Mouse (Mus musculus): ENCODE measurements around the gene Vax1. TPM values are rescaled to one million over a fixed set of nuclear protein-coding genes. Genes with fewer than 3 reads are reported as not detected.

Gene Vax1
- polyA plus RNA-seq, 1 experiment from 2014 or later = 1.0 TPM

DNA sequence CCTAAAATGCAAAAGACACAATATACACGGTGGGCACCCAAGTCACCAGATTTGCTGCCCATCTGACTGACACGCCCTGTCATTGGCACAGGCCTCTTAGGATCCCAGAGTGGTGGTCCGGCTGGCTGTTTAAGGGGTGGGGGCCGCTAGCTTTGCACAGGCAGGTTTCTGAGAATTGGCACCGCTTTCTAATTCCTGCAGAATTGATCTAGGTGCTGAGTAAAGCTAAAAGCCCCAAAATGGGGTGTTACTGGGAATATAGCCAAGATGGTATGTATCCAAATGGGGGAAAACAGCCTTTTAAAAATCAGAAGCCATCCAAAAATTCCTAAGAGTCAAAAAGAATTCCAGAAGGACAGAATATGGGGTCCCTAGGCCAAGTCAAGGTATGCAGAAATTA is 2.0 kb downstream of the Vax1 start:
- WGBS = 10% methylated on average over 5 of the region's 5 CpGs
- ATAC-seq (ENCODE audit: low FRiP score, low read depth) = no peak
- Histone ChIP-seq H3K27ac (replicated peaks) (no peak overlapping the region), H3K4me1 (peaks cover 37% of the 10 kb centered on the region), H3K9ac (replicated peaks) (no peak overlapping the region), H3K27me3 (peaks cover 99% of the 10 kb centered on the region), H3K4me2 (replicated peaks) (no peak overlapping the region), H3K4me3 (peak overlapping the region; percentile 8; the same call in 1 of the 2 replicates), H3K36me3 (no peaks in the 10 kb centered on the region), H3K9me3 (no peaks in the 10 kb centered on the region)

DNA sequence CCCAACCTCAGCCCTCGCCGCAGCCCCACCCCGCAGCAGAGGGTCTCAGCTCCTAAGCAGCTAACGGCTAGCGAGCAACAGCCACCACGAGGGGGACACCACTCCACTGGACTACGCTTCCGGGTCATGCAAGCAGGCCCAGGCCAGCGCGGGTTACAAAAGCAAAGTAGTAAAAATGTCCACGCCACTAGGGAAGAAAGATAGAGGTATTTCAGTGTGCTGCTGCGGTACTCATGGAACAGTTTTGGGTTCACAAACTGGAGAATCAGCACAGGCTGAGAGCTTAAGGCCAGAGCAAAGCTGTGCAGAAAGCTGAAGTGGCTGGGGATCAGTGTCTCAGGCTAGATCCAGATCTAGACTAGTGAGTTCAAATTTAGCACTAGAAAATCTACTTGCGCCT is 3.0 kb downstream of the Vax1 start:
- Histone ChIP-seq H3K4me2 (replicated peaks) (peak overlapping the region; percentile 60), H3K4me1 (peaks cover 37% of the 10 kb centered on the region), H3K27ac (replicated peaks) (no peak overlapping the region), H3K27me3 (peaks cover 99% of the 10 kb centered on the region), H3K4me3 (peak overlapping the region; percentile 40), H3K9me3 (no peaks in the 10 kb centered on the region), H3K9ac (replicated peaks) (peak overlapping the region; percentile 47; the same call in 1 of the 2 replicates), H3K36me3 (no peaks in the 10 kb centered on the region)
- WGBS = 2% methylated on average over 13 of the region's 13 CpGs
- peak; percentile 39; the same call in 1 of the 2 replicates for ATAC-seq (ENCODE audit: low FRiP score, low read depth)

DNA sequence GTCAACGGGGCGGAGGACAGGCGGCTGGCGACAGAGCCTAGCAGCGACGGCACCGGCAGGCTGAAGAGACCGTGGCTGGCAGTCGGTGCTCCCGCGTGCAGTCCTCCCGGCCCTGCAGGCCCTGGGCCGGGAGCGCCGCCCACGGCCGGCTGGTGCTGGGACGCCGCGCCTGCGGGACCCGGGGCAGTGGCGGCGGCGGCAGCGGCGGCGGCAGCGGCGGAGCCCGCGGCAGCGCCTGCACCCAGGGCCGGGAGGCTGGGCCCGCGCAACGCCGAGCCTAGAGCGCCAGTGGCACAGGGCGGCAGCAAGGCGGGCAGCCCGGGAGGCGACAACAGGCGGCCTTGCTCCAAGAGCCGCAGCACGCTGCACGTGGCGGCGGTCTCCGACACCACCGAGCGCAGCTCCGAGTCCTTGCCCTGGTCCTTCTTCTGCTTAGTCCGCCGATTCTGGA is 3.5 kb downstream of the Vax1 start:
- H3K27ac ChIP-seq (replicated peaks) = no peak overlapping the region
- H3K4me1 ChIP-seq = peaks cover 34% of the 10 kb centered on the region
- no peaks in the 10 kb centered on the region for H3K9me3 ChIP-seq
- H3K36me3 ChIP-seq = no peaks in the 10 kb centered on the region
- peak; percentile 59 for ATAC-seq (ENCODE audit: low FRiP score, low read depth)
- peak overlapping the region; percentile 40 for H3K4me3 ChIP-seq
- H3K9ac ChIP-seq (replicated peaks) = peak overlapping the region; percentile 47; the same call in 1 of the 2 replicates
- peaks cover 99% of the 10 kb centered on the region for H3K27me3 ChIP-seq
- peak overlapping the region; percentile 60 for H3K4me2 ChIP-seq (replicated peaks)
- under 1% methylated on average over 37 of the region's 55 CpGs for WGBS

- 3% methylated on average over 7 of the region's 7 CpGs for WGBS
- no peak overlapping the region for H3K9ac ChIP-seq (replicated peaks)
- H3K36me3 ChIP-seq = no peaks in the 10 kb centered on the region
- no peak overlapping the region for H3K27ac ChIP-seq (replicated peaks)
- H3K4me1 ChIP-seq = peaks cover 27% of the 10 kb centered on the region
- H3K9me3 ChIP-seq = no peaks in the 10 kb centered on the region
- H3K27me3 ChIP-seq = peaks cover 99% of the 10 kb centered on the region
- no peak for ATAC-seq (ENCODE audit: low FRiP score, low read depth)
- no peak overlapping the region for H3K4me3 ChIP-seq
- no peak overlapping the region for H3K4me2 ChIP-seq (replicated peaks)
Measured at GRCm38 (mm10) chr19:59165577-59165976, 4.3 kb downstream of the Vax1 start.

DNA sequence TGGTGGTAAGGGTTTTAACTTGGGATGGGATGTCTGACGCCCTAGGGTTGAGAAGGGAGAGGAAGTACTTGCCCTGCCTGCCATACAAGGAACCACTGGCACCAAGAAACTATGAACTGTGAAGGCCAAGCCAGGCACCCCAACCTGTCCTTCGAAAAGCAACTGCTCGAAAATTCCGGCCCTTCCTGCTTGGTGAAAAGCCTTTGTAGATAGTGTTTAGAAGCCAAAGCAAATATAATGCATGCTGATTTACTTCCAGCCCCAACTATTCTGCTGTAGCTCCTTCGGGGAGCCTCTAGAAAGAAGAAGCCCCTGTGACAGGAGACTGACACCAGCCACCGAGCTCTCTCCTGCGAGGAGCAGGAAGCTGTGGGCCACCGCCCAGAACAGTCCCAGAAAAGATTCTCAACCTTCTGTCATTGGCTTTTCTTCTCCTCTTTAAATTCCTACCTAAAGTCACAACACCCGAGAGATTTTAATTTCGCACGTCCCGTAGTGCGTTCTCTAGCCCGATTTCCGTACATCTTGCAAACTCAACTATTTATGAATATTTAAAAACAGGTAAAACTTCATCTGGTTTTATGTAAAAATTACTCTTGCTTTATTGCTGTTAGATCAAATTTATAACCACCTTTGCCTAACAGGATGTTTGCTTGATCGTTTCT is 4.8 kb downstream of the Vax1 start:
- Histone ChIP-seq H3K4me3 (no peak overlapping the region), H3K27ac (replicated peaks) (no peak overlapping the region), H3K4me1 (peaks cover 21% of the 10 kb centered on the region), H3K9me3 (no peaks in the 10 kb centered on the region), H3K36me3 (no peaks in the 10 kb centered on the region), H3K27me3 (peaks cover 98% of the 10 kb centered on the region), H3K4me2 (replicated peaks) (no peak overlapping the region), H3K9ac (replicated peaks) (no peak overlapping the region)
- WGBS = 5% methylated on average over 16 of the region's 16 CpGs
- ATAC-seq (ENCODE audit: low FRiP score, low read depth) = no peak

- peaks cover 96% of the 10 kb centered on the region for H3K27me3 ChIP-seq
- no peak overlapping the region for H3K27ac ChIP-seq (replicated peaks)
- no peak overlapping the region for H3K4me3 ChIP-seq
- no peaks in the 10 kb centered on the region for H3K9me3 ChIP-seq
- H3K9ac ChIP-seq (replicated peaks) = no peak overlapping the region
- H3K4me2 ChIP-seq (replicated peaks) = no peak overlapping the region
- peaks cover 12% of the 10 kb centered on the region for H3K4me1 ChIP-seq
- 0% methylated on average over 1 of the region's 1 CpGs for WGBS
- no peaks in the 10 kb centered on the region for H3K36me3 ChIP-seq
- ATAC-seq (ENCODE audit: low FRiP score, low read depth) = no peak
Measured at GRCm38 (mm10) chr19:59164111-59164510, 5.7 kb downstream of the Vax1 start.

GRCm38 (mm10) chr19:59156702-59157101 is 13.2 kb downstream of the Vax1 start:
- peaks cover 67% of the 10 kb centered on the region for H3K27me3 ChIP-seq

DNA sequence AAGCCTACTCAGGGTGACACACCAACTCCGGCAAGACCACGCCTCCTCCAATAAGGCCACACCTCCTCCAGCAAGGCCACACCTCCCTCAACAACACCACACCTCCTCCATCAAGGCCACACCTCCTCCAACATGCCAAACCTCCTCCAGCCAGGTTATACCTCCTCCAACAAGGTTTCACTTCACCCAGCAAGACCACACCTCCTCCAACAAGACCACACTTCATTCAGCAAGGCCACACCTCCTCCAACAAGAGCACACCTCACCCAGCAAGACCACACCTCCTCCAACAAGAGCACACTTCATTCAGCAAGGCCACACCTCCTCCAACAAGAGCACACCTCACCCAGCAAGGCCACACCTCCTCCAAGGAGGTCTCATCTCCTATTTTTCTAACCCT is 15.7 kb downstream of the Vax1 start:
- no peak overlapping the region for H3K9ac ChIP-seq (replicated peaks)
- H3K36me3 ChIP-seq = no peaks in the 10 kb centered on the region
- no peak overlapping the region for H3K4me3 ChIP-seq
- 96% methylated on average over 2 of the region's 2 CpGs for WGBS
- H3K9me3 ChIP-seq = no peaks in the 10 kb centered on the region
- no peak for ATAC-seq (ENCODE audit: low FRiP score, low read depth)
- H3K27ac ChIP-seq (replicated peaks) = no peak overlapping the region
- no peak overlapping the region for H3K4me2 ChIP-seq (replicated peaks)
- H3K4me1 ChIP-seq = no peaks in the 10 kb centered on the region
- peaks cover 51% of the 10 kb centered on the region for H3K27me3 ChIP-seq

More at GRCm38 (mm10) chr19:59156702-59157101, 13.2 kb downstream of the Vax1 start:
- 82% methylated on average over 4 of the region's 4 CpGs for WGBS
- Histone ChIP-seq H3K4me2 (replicated peaks) (no peak overlapping the region), H3K36me3 (no peaks in the 10 kb centered on the region), H3K9ac (replicated peaks) (no peak overlapping the region), H3K9me3 (no peaks in the 10 kb centered on the region), H3K4me1 (no peaks in the 10 kb centered on the region), H3K27ac (replicated peaks) (no peak overlapping the region), H3K4me3 (no peak overlapping the region)
- no peak for ATAC-seq (ENCODE audit: low FRiP score, low read depth)

DNA sequence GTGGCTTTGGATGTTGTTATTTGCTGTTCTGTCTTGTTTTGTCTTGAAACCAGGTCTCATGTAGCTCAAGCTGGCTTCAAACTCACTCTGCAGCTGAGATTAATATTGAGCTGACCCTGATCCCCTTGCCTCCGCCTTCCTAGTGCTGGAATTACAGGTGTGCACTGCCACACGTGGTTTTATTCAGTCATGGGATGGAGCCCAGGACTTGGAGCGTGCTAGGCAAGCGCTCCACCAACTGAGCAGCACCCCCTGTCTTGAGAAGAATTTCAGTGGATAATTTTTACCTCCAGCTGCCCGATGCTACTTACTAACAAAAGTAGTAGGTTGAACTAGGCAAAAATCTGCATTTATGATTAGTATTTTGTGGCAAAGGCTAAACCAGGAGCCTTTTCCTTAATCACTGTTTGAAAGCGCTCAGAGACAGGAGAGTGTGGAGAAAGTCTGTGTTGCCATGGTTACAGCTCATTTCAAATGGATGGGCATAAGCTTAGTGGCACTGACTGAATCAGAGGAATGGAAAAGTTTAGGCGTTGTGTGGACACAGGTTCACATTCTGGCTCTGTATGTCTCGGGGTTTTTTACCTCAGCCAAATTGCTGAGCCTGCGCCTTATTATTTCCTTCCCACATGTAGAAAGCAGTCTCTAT is 24.2 kb downstream of the Vax1 start:
- ATAC-seq (ENCODE audit: low FRiP score, low read depth) = no peak

DNA sequence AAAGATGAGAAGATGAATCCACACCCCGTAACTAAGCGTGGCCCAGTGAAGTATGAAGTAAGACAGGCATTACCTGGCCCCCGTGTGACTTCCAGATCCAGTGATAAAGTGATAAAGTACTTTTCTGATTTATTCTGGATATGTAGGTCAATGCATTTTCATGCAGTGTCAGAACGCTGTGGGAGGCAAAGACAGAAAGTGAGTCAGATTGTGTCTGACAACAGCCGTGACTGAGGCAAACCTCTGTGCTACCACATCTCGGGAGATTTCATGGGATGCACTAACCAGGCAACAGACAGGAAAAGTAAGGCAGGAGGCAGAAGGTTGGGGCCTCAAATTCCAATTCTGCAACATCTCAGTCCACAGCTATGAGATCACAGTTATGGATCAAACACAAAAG is 24.8 kb downstream of the Vax1 start:
- H3K27ac ChIP-seq (replicated peaks) = no peak overlapping the region
- H3K9ac ChIP-seq (replicated peaks) = no peak overlapping the region
- no peaks in the 10 kb centered on the region for H3K36me3 ChIP-seq
- no peak overlapping the region for H3K4me3 ChIP-seq
- no peaks in the 10 kb centered on the region for H3K9me3 ChIP-seq
- H3K4me1 ChIP-seq = peaks cover 7% of the 10 kb centered on the region; the same call in 1 of the 2 replicates
- WGBS = 70% methylated on average over 6 of the region's 6 CpGs
- no peak for ATAC-seq (ENCODE audit: low FRiP score, low read depth)
- H3K27me3 ChIP-seq = peaks cover 48% of the 10 kb centered on the region
- H3K4me2 ChIP-seq (replicated peaks) = no peak overlapping the region

More for the DNA sequence above, 24.2 kb downstream of the Vax1 start:
- no peak overlapping the region for H3K27ac ChIP-seq (replicated peaks)
- 39% methylated on average over 9 of the region's 9 CpGs for WGBS
- H3K27me3 ChIP-seq = peaks cover 42% of the 10 kb centered on the region
- peaks cover 7% of the 10 kb centered on the region; the same call in 1 of the 2 replicates for H3K4me1 ChIP-seq
- no peak overlapping the region for H3K9ac ChIP-seq (replicated peaks)
- H3K36me3 ChIP-seq = no peaks in the 10 kb centered on the region
- H3K9me3 ChIP-seq = no peaks in the 10 kb centered on the region
- H3K4me2 ChIP-seq (replicated peaks) = no peak overlapping the region
- no peak overlapping the region for H3K4me3 ChIP-seq

DNA sequence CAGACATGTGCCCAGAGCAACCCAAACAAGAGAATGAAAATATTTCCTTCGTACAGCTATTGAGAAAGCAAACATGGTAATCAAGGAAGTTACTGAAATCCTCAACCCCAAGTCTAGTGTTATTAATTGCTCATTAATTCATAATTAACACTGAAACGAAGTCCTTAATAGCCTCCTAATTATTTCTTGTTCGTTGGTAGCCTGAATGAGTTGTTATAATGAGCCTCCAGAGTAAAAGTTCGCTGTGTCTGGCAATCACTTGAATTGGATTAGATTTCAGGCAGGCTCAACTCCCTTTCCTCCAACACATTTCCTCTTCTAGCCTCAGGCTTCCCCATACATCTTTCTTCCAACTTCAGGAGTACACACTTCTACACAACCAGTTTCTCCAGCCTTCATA is 27.6 kb downstream of the Vax1 start:
- H3K4me1 ChIP-seq = peaks cover 7% of the 10 kb centered on the region; the same call in 1 of the 2 replicates
- no peak overlapping the region for H3K4me2 ChIP-seq (replicated peaks)
- H3K36me3 ChIP-seq = no peaks in the 10 kb centered on the region
- ATAC-seq (ENCODE audit: low FRiP score, low read depth) = no peak
- H3K9me3 ChIP-seq = no peaks in the 10 kb centered on the region
- no peak overlapping the region for H3K4me3 ChIP-seq
- H3K27me3 ChIP-seq = peaks cover 61% of the 10 kb centered on the region
- H3K27ac ChIP-seq (replicated peaks) = no peak overlapping the region
- no peak overlapping the region for H3K9ac ChIP-seq (replicated peaks)
- 65% methylated on average over 4 of the region's 4 CpGs for WGBS

DNA sequence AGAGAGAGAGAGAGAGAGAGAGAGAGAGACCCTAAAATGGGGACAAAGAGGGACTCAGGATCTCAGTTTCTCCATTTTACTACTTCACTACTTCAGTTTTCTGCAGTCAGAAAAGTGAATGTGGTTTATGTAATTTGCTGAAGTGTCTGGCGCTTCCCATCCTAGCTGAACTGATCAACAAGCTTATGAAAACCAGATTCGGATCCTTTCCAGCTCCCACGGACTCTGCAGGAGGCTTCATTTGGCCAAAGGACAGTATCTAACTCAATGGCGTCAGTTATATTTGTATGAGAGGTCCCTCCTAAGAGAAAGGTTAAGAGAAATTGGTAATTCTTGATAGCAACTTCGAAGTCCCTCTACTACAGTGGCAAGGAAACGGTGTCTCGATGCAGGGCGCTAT is 34.5 kb downstream of the Vax1 start:
- Histone ChIP-seq H3K9ac (replicated peaks) (no peak overlapping the region), H3K4me3 (no peak overlapping the region), H3K4me2 (replicated peaks) (no peak overlapping the region), H3K27ac (replicated peaks) (no peak overlapping the region), H3K4me1 (peaks cover 36% of the 10 kb centered on the region), H3K36me3 (no peaks in the 10 kb centered on the region), H3K27me3 (peaks cover 71% of the 10 kb centered on the region), H3K9me3 (no peaks in the 10 kb centered on the region)
- no peak for ATAC-seq (ENCODE audit: low FRiP score, low read depth)
- 47% methylated on average over 8 of the region's 8 CpGs for WGBS

Measured in midbrain, embryonic 12.5 days (tissue).